Mouse (Mus musculus) midbrain, postnatal 0 days (tissue): ENCODE results near the gene Igdcc3. TPM values are rescaled to one million over a fixed set of nuclear protein-coding genes. Genes with fewer than 3 reads are reported as not detected.
A peak's percentile ranks its signal among the peaks of the same experiment; 100 is the strongest.

ENCODE experiments used
- ATAC-seq: fragments of 200-750 bp; cut with Nextera tagmentation; 2 replicates; pipeline ENCODE4 v1.8.0; 2017; ENCODE audit warnings: moderate number of reproducible peaks, mild to moderate bottlenecking, moderate TSS enrichment, moderate library complexity; ENCODE audit not compliant: low FRiP score
- DNase-seq: peaks from one replicate; pipeline ENCODE4 v3.0.0-alpha.2; 2015; ENCODE audit warnings: low spot score
- H3K27ac ChIP-seq: fragments of 300-500 bp; sonication (generic); 2 replicates; pipeline ENCODE4 v1.5.1; 2014; ENCODE audit warnings: low read depth, mild to moderate bottlenecking, low read length, mixed read lengths
- H3K27me3 ChIP-seq: fragments of 300-500 bp; sonication (generic); 2 replicates; pipeline ENCODE4 v1.6.1; 2014; ENCODE audit warnings: low read length, control low read depth, mixed read lengths; ENCODE audit not compliant: insufficient read depth
- H3K36me3 ChIP-seq: fragments of 300-500 bp; sonication (generic); 2 replicates; pipeline ENCODE4 v1.6.1; 2014; ENCODE audit warnings: low read length, control low read depth, mixed read lengths; ENCODE audit not compliant: insufficient read depth
- H3K4me1 ChIP-seq: fragments of 300-500 bp; sonication (generic); 2 replicates; pipeline ENCODE4 v1.6.1; 2014; ENCODE audit warnings: mild to moderate bottlenecking, control low read depth, antibody characterized with exemption, low read length, mixed read lengths; ENCODE audit not compliant: insufficient read depth
- H3K4me2 ChIP-seq: fragments of 300-500 bp; sonication (generic); 2 replicates; pipeline ENCODE4 v1.6.1; 2014; ENCODE audit warnings: low read depth, mild to moderate bottlenecking, low read length, mixed read lengths; ENCODE audit not compliant: poor library complexity, severe bottlenecking
- H3K4me3 ChIP-seq: fragments of 300-500 bp; sonication (generic); 2 replicates; pipeline ENCODE4 v1.5.1; 2014; ENCODE audit warnings: low read depth, mild to moderate bottlenecking, low read length, moderate library complexity
- H3K9ac ChIP-seq: fragments of 300-500 bp; sonication (generic); replicated peaks from 2 replicates; pipeline ENCODE4 v1.6.1; 2014; ENCODE audit warnings: mild to moderate bottlenecking, low read length, moderate library complexity, mixed read lengths; ENCODE audit not compliant: poor library complexity, severe bottlenecking
- H3K9me3 ChIP-seq: fragments of 300-500 bp; sonication (generic); 2 replicates; pipeline ENCODE4 v1.6.1; 2016; ENCODE audit warnings: low read length, control low read depth
- CTCF ChIP-seq: IDR thresholded peaks from 2 replicates; pipeline ENCODE4 v1.5.1; 2016; ENCODE audit warnings: antibody characterized with exemption, mild to moderate bottlenecking
- WGBS: fragments of 180-500 bp; shearing (Covaris S2); extraction: QIAGEN DNeasy Blood & Tissue Kit; methylation state at CpG from one replicate; pipeline ENCODE4 v1.1.7; 2014; 5-methylcytosine and 5-hydroxymethylcytosine counted together
- polyA plus RNA-seq: library from polyadenylated mRNA; unstranded; fragments of >200 nt; fragmentation: Nextera tagmentation; extraction: Ambion mirVana; gene quantifications from 2 replicates; pipeline ENCODE4 v1.2.1, GENCODE M21; 2015
- total RNA-seq: library from RNA; depleted of rRNA; stranded (reverse); fragments of >200 nt; gene quantifications from 2 replicates; pipeline ENCODE4 v1.2.3, GENCODE M21; 2014

The Igdcc3 gene
- total and polyA plus RNA-seq, 2 experiments from 2014 or later, result 6.6 to 7.7 TPM

DNA sequence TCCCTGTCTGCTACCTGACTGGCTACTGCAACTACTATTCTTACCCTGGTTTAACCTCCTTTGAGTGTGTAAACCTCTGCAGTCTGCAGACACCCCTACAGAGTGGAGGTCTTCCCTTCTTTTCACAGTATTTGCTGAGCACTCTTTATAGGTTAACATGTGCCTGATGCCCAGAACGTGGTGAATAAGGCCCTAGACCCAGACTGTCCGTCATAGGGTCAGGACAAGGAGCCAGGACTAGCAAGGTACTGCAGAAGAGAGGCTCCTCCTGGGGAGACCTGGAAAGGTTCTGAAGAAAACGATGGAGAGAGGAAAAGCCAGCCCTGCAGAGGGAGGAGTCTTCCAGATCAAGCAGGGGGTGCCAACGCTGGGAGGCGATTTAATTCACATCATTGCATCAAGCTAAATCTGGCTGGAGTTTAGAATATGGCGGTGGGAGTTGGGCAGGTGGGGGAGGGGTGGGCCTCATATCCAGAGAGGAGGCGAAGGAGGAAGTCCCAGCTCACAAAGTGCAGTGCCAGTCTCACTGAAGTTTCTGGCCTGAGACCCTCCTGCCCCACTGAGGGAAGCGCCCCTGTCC is 37.7 kb upstream of the Igdcc3 start:
- Histone ChIP-seq H3K27me3 (no peaks in the 10 kb centered on the region), H3K36me3 (no peaks in the 10 kb centered on the region), H3K9me3 (no peaks in the 10 kb centered on the region), H3K4me2 (peak overlapping the region; percentile 93), H3K4me3 (peak overlapping the region; percentile 81), H3K9ac (peak overlapping the region; percentile 96), H3K4me1 (0 out of 2 replicates have a peak, but pooled peaks cover 6% of the 10 kb centered on the region), H3K27ac (peak overlapping the region; percentile 91)
- DNase-seq (peak; percentile 70), ATAC-seq (no peak)
- TF ChIP-seq CTCF, result no peak
- WGBS, result 18% methylated on average over 8 of the region's 8 CpGs

- Histone ChIP-seq H3K4me3 (no peak overlapping the region), H3K27me3 (no peaks in the 10 kb centered on the region), H3K9ac (no peak overlapping the region), H3K36me3 (no peaks in the 10 kb centered on the region), H3K9me3 (no peaks in the 10 kb centered on the region), H3K4me2 (no peak overlapping the region), H3K27ac (no peak overlapping the region), H3K4me1 (0 out of 2 replicates have a peak, but pooled peaks cover 3% of the 10 kb centered on the region)
- no peak for DNase-seq
- WGBS, result 99% methylated on average over 4 of the region's 4 CpGs
- no peak for ATAC-seq
- TF ChIP-seq CTCF, result no peak
Measured at GRCm38 (mm10) chr9:65106821-65107220, 34.2 kb upstream of the Igdcc3 start.

DNA sequence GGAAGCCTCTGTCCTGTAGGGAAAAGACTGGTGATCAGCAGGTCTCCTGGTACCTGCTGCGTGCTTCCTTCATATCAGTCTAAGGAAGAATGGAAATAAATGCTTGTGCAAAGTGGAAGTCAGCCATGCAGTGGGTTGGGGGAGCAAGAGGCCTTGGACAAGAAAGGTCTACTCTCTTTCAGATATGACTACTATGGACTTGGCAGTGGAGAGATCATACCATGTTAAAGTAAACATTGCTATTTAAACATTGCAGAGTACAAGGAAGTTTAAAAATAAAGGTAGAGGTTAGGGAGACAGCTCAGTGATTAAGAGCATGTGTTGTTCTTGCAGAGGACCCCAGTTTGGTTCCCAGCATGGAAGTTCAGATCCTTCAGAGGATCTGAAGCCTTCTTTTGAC is 33.1 kb upstream of the Igdcc3 start:
- 97% methylated on average over 1 of the region's 1 CpGs for WGBS
- Histone ChIP-seq H3K9me3 (no peaks in the 10 kb centered on the region), H3K36me3 (no peaks in the 10 kb centered on the region), H3K4me2 (no peak overlapping the region), H3K9ac (no peak overlapping the region), H3K4me3 (no peak overlapping the region), H3K27ac (no peak overlapping the region), H3K27me3 (no peaks in the 10 kb centered on the region), H3K4me1 (0 out of 2 replicates have a peak, but pooled peaks cover under 1% of the 10 kb centered on the region)
- ATAC-seq (no peak), DNase-seq (no peak)
- TF ChIP-seq CTCF, result no peak

DNA sequence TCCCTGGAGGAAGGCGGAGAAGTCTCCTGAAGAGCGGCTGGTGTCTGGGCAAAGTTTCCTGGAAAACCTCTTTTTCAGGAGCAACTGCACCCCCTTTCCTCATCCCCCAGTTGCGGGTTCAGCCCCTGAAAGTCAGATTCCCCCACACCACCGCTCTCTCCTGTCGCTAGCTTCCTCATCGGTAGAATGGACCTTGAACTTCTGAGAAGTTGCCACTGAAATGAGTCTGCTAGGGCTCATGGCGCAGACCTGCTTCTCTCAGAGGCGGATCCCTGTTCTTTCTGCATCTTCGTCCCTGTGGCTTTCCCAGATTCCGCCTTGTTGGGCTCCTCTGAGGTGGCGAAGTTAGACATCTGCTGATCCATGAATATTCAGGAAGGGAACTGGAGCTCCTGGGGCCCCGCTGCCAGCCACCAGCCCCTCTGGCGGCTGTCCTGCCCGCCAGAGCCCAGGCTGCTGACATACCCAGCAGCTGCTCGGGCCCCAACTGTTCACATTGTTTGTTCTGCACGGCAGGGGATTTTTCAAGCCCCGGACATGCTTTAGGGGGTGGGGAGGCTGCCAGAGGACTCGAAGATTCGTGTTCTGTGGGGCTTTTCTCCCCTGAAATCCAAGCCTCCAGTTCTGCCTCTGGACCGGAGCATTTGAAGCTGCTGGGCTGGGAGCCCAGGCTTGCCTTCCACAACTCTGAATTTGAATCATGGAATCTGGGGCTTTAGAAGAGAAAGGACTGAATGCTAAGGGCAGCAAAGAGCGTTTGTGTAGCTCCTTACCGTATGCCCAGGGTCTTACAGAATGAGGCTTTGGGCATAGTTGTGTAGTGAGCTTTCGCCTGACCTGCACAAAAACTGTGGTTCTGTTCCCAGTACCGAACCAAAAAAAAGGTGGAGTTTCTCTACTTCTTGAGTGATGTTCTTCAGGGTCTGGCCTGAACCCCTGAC is 31.6 kb upstream of the Igdcc3 start:
- H3K9me3 ChIP-seq, result no peaks in the 10 kb centered on the region
- TF ChIP-seq CTCF, result no peak
- H3K36me3 ChIP-seq, result peaks cover 5% of the 10 kb centered on the region; the same call in 1 of the 2 replicates
- WGBS, result 14% methylated on average over 24 of the region's 24 CpGs
- H3K4me1 ChIP-seq, result no peaks in the 10 kb centered on the region
- peak overlapping the region; percentile 7; the same call in 1 of the 2 replicates for H3K4me2 ChIP-seq
- no peaks in the 10 kb centered on the region for H3K27me3 ChIP-seq
- peak; percentile 69 for ATAC-seq
- peak overlapping the region; percentile 57; the same call in 1 of the 2 replicates for H3K27ac ChIP-seq
- no peak overlapping the region for H3K9ac ChIP-seq
- H3K4me3 ChIP-seq, result no peak overlapping the region
- peak; percentile 85 for DNase-seq

DNA sequence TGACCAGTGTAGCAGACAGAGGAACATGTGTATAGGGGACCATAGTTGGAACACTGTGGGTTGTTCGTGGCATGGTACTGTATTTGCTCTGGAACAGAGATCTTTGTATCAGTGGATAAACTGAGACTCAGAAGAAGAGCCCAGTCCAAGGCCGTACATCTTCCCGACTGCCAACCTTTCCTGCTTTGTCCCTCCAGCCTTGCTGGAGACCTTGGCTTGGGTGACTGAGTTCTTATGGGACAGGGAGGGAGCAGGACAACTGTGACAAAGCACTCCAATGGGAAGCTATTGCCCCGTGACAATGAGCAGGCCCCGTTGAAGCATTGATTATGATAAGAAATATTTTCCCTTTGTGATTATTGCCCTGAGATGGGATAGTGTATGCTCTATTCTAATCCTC is 29.3 kb upstream of the Igdcc3 start:
- Histone ChIP-seq H3K4me1 (no peaks in the 10 kb centered on the region), H3K4me2 (no peak overlapping the region), H3K27me3 (no peaks in the 10 kb centered on the region), H3K4me3 (no peak overlapping the region), H3K9ac (no peak overlapping the region), H3K36me3 (peaks cover 7% of the 10 kb centered on the region; the same call in 1 of the 2 replicates), H3K9me3 (no peaks in the 10 kb centered on the region), H3K27ac (no peak overlapping the region)
- DNase-seq (no peak), ATAC-seq (no peak)
- TF ChIP-seq CTCF, result no peak
- 88% methylated on average over 5 of the region's 5 CpGs for WGBS

- no peak for ATAC-seq
- Histone ChIP-seq H3K27me3 (no peaks in the 10 kb centered on the region), H3K4me3 (no peak overlapping the region), H3K27ac (no peak overlapping the region), H3K36me3 (peaks cover 19% of the 10 kb centered on the region), H3K9me3 (no peaks in the 10 kb centered on the region), H3K4me2 (no peak overlapping the region), H3K4me1 (no peaks in the 10 kb centered on the region), H3K9ac (no peak overlapping the region)
- TF ChIP-seq CTCF, result no peak
- no peak for DNase-seq
- WGBS, result 94% methylated on average over 2 of the region's 2 CpGs
Measured at GRCm38 (mm10) chr9:65113694-65114093, 27.3 kb upstream of the Igdcc3 start.
